ENCODE assay signal across 30 mouse cellular contexts in genomic region chr14:14781169-14781568, GRCm38 (mm10). TPM values are rescaled to one million over a fixed set of nuclear protein-coding genes. Genes with fewer than 3 reads are reported as not detected.
"Had no signal": no experiment of that assay in that cellular context is flagged by ENCODE, and none has a peak within 500 bp of the region (broad histone marks: within the 10 kb centered on the region; RNA-seq: fewer than 3 reads in every experiment).

No protein-coding gene starts in this region.

- H3K4me1 ChIP-seq: heart, embryonic 10.5 days; hindbrain, embryonic 10.5 days; hindbrain, embryonic 12.5 days; intestine, embryonic 15.5 days; limb, embryonic 13.5 days; limb, embryonic 15.5 days; liver, embryonic 12.5 days had no signal

- H3K4me3 ChIP-seq: heart, embryonic 10.5 days; heart, embryonic 13.5 days; heart, embryonic 15.5 days; hindbrain, embryonic 10.5 days; hindbrain, embryonic 12.5 days; intestine, embryonic 15.5 days; layer of hippocampus, adult 2 months; left cerebral cortex, adult 2 months; limb, embryonic 13.5 days; limb, embryonic 15.5 days; liver, embryonic 12.5 days had no signal

- DNase-seq: gastrocnemius, postnatal 14 days; gastrocnemius, postnatal 36 days; heart, adult 18-20 months; heart, postnatal 14 days; heart, postnatal 4 days; kidney, adult 18-20 months; kidney, adult 8-10 months; kidney, postnatal 10 days; kidney, postnatal 25 days; kidney, postnatal 4 days; left cerebral cortex, postnatal 4 days had no signal

- H3K27ac ChIP-seq: heart, embryonic 10.5 days; heart, embryonic 13.5 days; heart, embryonic 15.5 days; hindbrain, embryonic 10.5 days; hindbrain, embryonic 12.5 days; hindbrain, embryonic 14.5 days; intestine, embryonic 15.5 days; layer of hippocampus, adult 2 months; left cerebral cortex, adult 2 months; limb, embryonic 13.5 days; limb, embryonic 15.5 days; liver, embryonic 12.5 days had no signal

- ATAC-seq: hindbrain, embryonic 16.5 days; inflammation-experienced regulatory T-cells, adult 6 months; intestine, embryonic 15.5 days; intestine, postnatal 0 days; liver, embryonic 12.5 days had no signal

- H3K27me3 ChIP-seq: heart, embryonic 13.5 days; heart, embryonic 15.5 days; hindbrain, embryonic 12.5 days; intestine, embryonic 15.5 days; limb, embryonic 13.5 days; limb, embryonic 15.5 days; liver, embryonic 12.5 days had no signal

- H3K9me3 ChIP-seq: heart, embryonic 10.5 days; heart, embryonic 13.5 days; heart, embryonic 15.5 days; hindbrain, embryonic 10.5 days; hindbrain, embryonic 12.5 days; intestine, embryonic 15.5 days; limb, embryonic 13.5 days; limb, embryonic 15.5 days; liver, embryonic 12.5 days had no signal

- H3K4me2 ChIP-seq: heart, embryonic 13.5 days; heart, embryonic 15.5 days; hindbrain, embryonic 12.5 days; hindbrain, embryonic 14.5 days; intestine, embryonic 15.5 days; limb, embryonic 13.5 days; limb, embryonic 15.5 days; liver, embryonic 12.5 days had no signal

- H3K9ac ChIP-seq: heart, embryonic 13.5 days; heart, embryonic 15.5 days; hindbrain, embryonic 12.5 days; hindbrain, embryonic 14.5 days; intestine, embryonic 15.5 days; limb, embryonic 13.5 days; limb, embryonic 15.5 days; liver, embryonic 12.5 days had no signal

RNA-seq across cellular contexts. Expression of gene Nek10, which starts 22.0 kb away (rescaled TPM):
- total RNA-seq: granulocyte monocyte progenitor cell, adult 5-6 weeks had no signal
- polyA plus RNA-seq: heart, embryonic 10.5 days; inflammation-experienced regulatory T-cells, adult 6 months; intestine, embryonic 15.5 days; intestine, postnatal 0 days; kidney, embryonic 14.5 days; kidney, embryonic 16.5 days; liver, adult 2 months; liver, embryonic 12.5 days had no signal
